Mouse (Mus musculus): Measurements from ENCODE around the gene Ints3. TPM values are rescaled to one million over a fixed set of nuclear protein-coding genes. Genes with fewer than 3 reads are reported as not detected.

The Ints3 gene
- polyA plus RNA-seq, 1 experiment from 2014 or later = 34.4 TPM

DNA sequence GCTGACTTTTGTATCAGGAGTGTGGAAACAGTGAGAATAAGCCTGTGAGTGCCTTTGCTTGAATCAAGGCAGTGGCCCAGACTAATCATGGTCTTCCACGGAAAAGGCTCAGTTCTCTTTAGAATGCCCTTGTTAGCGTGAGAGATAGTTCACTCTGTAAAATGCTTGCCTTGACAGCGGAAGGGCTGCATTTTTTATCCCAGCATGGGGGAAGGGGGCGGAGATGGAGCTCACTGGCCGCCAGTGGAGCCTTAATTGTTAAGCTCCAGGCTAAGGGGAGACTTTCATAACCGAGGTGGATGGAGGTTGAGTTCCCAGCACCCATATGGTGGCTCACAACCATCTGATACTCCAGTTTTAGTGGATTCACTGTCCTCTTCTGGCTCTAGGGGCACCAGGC, 15.2 kb upstream of the Ints3 start:
- WGBS = 34% methylated on average over 6 of the region's 6 CpGs
- H3K4me3 ChIP-seq (ENCODE audit: low read depth, low read length) = no peak overlapping the region
- ATAC-seq (ENCODE audit: low FRiP score) = no peak

DNA sequence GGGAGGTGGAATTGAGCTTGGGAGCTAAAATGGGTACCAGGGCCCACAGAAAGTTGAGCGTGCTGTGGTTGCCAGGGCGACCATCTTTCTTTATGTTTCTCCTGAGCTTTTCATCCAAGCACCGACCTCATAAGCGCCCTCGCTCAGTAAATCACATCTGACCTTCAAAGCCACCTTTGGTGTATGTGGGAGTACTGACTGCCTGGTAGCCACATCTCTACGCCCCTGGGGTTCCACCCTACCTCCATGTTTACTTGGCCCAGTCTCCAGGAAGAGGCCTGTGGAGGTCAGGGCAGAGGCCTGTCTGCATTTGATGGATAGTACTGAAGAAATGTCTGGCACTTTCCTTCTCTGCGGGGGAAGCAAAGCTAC, 13.7 kb upstream of the Ints3 start:
- 47% methylated on average over 7 of the region's 7 CpGs for WGBS
- H3K27me3 ChIP-seq (ENCODE audit: control insufficient read depth, insufficient read depth, low read length) = no peaks in the 10 kb centered on the region
- H3K4me1 ChIP-seq (ENCODE audit: control insufficient read depth, insufficient read depth, low read length) = peaks cover 13% of the 10 kb centered on the region
- H3K9me3 ChIP-seq (ENCODE audit: control insufficient read depth, low read length) = no peaks in the 10 kb centered on the region
- peak overlapping the region; percentile 37 for H3K27ac ChIP-seq (ENCODE audit: low read depth, low read length)
- H3K36me3 ChIP-seq (ENCODE audit: control insufficient read depth, insufficient read depth, low read length) = no peaks in the 10 kb centered on the region
- peak overlapping the region; percentile 46 for H3K4me2 ChIP-seq
- peak overlapping the region; percentile 24; the same call in 1 of the 2 replicates for H3K4me3 ChIP-seq (ENCODE audit: low read depth, low read length)
- DNase-seq (ENCODE audit: low spot score, missing footprints) = no peak
- H3K9ac ChIP-seq (ENCODE audit: low read length) = peak overlapping the region; percentile 31
- ATAC-seq (ENCODE audit: low FRiP score) = peak; percentile 14; the same call in 1 of the 2 replicates

More for the DNA sequence above, 15.2 kb upstream of the Ints3 start:
- no peaks in the 10 kb centered on the region for H3K27me3 ChIP-seq (ENCODE audit: control insufficient read depth, insufficient read depth, low read length)
- no peaks in the 10 kb centered on the region for H3K36me3 ChIP-seq (ENCODE audit: control insufficient read depth, insufficient read depth, low read length)
- H3K4me1 ChIP-seq (ENCODE audit: control insufficient read depth, insufficient read depth, low read length) = peaks cover 13% of the 10 kb centered on the region
- no peak overlapping the region for H3K9ac ChIP-seq (ENCODE audit: low read length)
- H3K4me2 ChIP-seq = no peak overlapping the region
- H3K27ac ChIP-seq (ENCODE audit: low read depth, low read length) = no peak overlapping the region
- H3K9me3 ChIP-seq (ENCODE audit: control insufficient read depth, low read length) = no peaks in the 10 kb centered on the region
- DNase-seq (ENCODE audit: low spot score, missing footprints) = no peak

DNA sequence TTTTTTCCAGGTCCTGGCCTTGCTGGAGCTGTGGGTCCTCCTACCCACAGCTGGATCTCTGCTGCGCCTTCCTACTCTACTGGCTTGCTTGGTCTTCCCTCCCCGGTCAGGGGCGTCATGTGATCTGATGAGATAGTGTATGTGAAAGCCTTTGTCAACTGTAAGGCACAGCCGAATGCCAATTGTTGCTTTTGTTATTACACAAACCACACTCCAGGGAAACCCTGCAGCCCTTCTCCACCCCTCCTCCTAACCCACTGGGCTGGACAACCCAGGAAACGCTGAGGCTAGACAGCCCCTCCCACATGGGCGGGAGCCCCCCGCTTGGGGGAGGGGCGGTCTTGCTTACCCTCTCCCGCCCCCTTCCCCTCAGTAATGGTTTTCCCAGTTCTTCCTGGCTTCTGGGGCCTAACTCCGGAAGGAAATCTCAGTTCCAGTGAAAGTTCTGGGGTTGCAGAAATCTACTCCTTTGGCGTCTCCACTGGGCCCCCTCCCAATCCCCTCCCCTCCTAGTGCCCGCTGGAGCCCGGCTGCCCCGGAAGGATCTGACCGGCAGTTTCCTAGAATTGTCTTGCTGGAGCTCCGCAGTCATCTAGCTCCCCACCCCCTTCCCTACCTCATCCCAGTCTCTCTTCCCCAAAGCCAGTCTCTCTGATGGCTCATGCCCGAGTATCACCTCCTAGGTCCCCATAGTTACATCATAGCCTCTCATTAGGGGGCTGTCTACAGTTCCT, 13.1 kb upstream of the Ints3 start:
- DNase-seq (ENCODE audit: low spot score, missing footprints) (peak; percentile 98), ATAC-seq (ENCODE audit: low FRiP score) (peak; percentile 96)
- H3K27ac ChIP-seq (ENCODE audit: low read depth, low read length) = peak overlapping the region; percentile 37
- H3K36me3 ChIP-seq (ENCODE audit: control insufficient read depth, insufficient read depth, low read length) = no peaks in the 10 kb centered on the region
- H3K27me3 ChIP-seq (ENCODE audit: control insufficient read depth, insufficient read depth, low read length) = no peaks in the 10 kb centered on the region
- H3K9ac ChIP-seq (ENCODE audit: low read length) = peak overlapping the region; percentile 31
- H3K4me3 ChIP-seq (ENCODE audit: low read depth, low read length) = peak overlapping the region; percentile 24
- under 1% methylated on average over 17 of the region's 17 CpGs for WGBS
- H3K9me3 ChIP-seq (ENCODE audit: control insufficient read depth, low read length) = no peaks in the 10 kb centered on the region
- peak overlapping the region; percentile 46 for H3K4me2 ChIP-seq
- peaks cover 13% of the 10 kb centered on the region for H3K4me1 ChIP-seq (ENCODE audit: control insufficient read depth, insufficient read depth, low read length)

DNA sequence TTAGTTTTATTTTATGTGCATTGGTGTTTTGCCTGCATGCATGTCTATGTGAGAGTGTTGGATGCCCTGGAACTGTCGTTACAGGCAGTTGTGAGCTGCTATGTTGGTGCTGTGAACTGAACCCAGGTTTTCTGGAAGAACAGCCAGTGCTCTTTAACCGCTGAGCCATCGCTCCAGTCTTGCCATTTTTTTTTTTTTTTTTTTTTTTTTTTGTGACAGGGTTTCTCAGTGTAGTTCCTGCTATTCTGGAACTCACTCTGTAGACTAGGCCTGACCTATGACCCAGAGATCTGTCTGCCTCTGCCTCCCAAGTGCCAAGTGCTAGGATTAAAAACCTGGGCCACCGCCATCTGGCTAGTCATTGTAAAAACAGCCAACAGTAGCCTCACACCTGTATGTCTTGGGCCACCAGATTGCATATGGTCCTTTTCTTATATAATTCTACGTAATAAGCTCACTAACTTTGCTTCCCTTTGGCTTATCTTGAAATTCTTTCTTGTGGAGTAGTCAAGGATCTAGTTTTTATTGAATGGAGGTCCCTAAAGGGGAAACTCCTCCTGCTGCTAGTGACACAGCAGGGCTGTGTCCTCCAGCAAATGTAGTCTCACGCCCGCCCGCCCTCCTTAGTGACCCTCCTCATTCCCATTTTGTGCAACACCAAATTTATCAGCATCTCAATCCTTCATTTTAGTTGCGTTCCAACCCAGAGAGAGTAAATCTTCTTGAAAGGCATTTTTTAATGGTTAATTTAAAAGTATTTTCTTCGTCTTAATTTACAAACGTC, 12.2 kb upstream of the Ints3 start:
- Histone ChIP-seq H3K9me3 (ENCODE audit: control insufficient read depth, low read length) (no peaks in the 10 kb centered on the region), H3K27ac (ENCODE audit: low read depth, low read length) (no peak overlapping the region; the same call in 1 of the 2 replicates), H3K4me1 (ENCODE audit: control insufficient read depth, insufficient read depth, low read length) (peaks cover 13% of the 10 kb centered on the region), H3K27me3 (ENCODE audit: control insufficient read depth, insufficient read depth, low read length) (no peaks in the 10 kb centered on the region), H3K36me3 (ENCODE audit: control insufficient read depth, insufficient read depth, low read length) (no peaks in the 10 kb centered on the region), H3K4me3 (ENCODE audit: low read depth, low read length) (no peak overlapping the region), H3K4me2 (peak overlapping the region; percentile 46; the same call in 1 of the 2 replicates), H3K9ac (ENCODE audit: low read length) (0 out of 2 replicates have a peak overlapping the region, but pooled peaks have one; percentile 3)
- 68% methylated on average over 11 of the region's 11 CpGs for WGBS
- no peak for ATAC-seq (ENCODE audit: low FRiP score)
- DNase-seq (ENCODE audit: low spot score, missing footprints) = peak; percentile 89

DNA sequence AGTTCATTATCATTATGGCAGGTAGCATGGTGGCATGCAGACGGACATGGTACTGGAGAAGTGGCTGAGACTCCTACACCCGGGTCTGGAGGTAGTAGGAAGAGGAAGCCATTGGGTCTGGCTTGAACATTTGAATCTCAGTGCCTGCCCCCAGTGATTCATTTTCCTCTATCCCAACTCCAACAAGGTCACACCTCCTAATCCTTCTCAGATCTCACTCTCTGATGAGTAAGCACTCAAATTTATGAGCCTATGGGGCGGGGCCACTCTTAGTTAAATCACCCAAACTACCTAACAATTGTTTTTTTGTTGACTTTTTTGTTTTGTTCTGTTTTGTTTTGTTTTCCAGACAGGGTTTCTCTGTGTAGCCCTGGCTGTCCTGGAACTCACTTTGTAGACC, 10.6 kb upstream of the Ints3 start:
- Histone ChIP-seq H3K9me3 (ENCODE audit: control insufficient read depth, low read length) (no peaks in the 10 kb centered on the region), H3K36me3 (ENCODE audit: control insufficient read depth, insufficient read depth, low read length) (no peaks in the 10 kb centered on the region), H3K27ac (ENCODE audit: low read depth, low read length) (no peak overlapping the region), H3K4me1 (ENCODE audit: control insufficient read depth, insufficient read depth, low read length) (peaks cover 13% of the 10 kb centered on the region), H3K9ac (ENCODE audit: low read length) (no peak overlapping the region), H3K4me3 (ENCODE audit: low read depth, low read length) (no peak overlapping the region), H3K4me2 (no peak overlapping the region), H3K27me3 (ENCODE audit: control insufficient read depth, insufficient read depth, low read length) (no peaks in the 10 kb centered on the region)
- WGBS = 88% methylated on average over 3 of the region's 3 CpGs
- no peak for ATAC-seq (ENCODE audit: low FRiP score)
- no peak for DNase-seq (ENCODE audit: low spot score, missing footprints)

DNA sequence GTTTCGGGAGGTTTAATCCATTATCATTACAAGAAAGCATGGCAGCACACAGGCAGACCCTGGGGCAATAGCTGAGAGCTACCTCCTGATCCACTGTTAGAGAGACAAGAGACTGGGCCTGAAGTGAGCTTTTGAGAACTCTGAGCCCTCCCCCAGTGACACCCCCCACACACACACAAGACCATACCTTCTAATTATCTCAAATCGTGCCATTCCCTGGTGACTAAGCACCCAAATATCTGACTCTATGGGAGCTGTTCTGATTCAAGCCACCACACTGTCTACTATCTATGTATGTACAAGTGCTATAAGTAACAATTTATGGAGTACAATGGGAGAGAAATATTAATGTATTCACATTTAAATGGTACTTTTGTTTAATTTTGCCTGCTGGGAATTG, 7.3 kb upstream of the Ints3 start:
- no peaks in the 10 kb centered on the region for H3K27me3 ChIP-seq (ENCODE audit: control insufficient read depth, insufficient read depth, low read length)
- 0 out of 2 replicates have a peak, but pooled peaks cover 3% of the 10 kb centered on the region for H3K4me1 ChIP-seq (ENCODE audit: control insufficient read depth, insufficient read depth, low read length)
- H3K9ac ChIP-seq (ENCODE audit: low read length) = no peak overlapping the region
- 89% methylated on average over 2 of the region's 2 CpGs for WGBS
- H3K9me3 ChIP-seq (ENCODE audit: control insufficient read depth, low read length) = no peaks in the 10 kb centered on the region
- H3K27ac ChIP-seq (ENCODE audit: low read depth, low read length) = no peak overlapping the region
- H3K36me3 ChIP-seq (ENCODE audit: control insufficient read depth, insufficient read depth, low read length) = no peaks in the 10 kb centered on the region
- H3K4me2 ChIP-seq = no peak overlapping the region
- DNase-seq (ENCODE audit: low spot score, missing footprints) (no peak), ATAC-seq (ENCODE audit: low FRiP score) (no peak)
- H3K4me3 ChIP-seq (ENCODE audit: low read depth, low read length) = no peak overlapping the region

DNA sequence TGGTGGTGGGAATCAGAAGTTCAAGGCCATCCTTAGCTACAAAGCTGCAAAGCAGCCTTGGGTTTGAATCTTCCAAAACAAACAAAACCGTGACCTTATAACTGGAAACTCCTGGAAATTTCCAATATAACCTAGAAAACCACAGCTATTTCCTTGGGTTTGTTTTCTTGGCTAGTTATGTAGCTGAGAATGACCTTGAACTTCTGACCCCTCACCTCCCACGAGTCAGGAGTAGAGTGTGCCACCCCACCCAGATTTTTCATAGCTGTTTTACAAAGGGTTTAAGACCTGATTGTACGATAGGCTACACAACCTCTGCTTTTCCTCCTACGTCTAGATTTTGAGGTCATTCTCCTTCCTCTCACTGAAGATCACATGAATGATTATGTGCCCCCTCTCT, 3.7 kb upstream of the Ints3 start:
- Histone ChIP-seq H3K27ac (ENCODE audit: low read depth, low read length) (no peak overlapping the region), H3K4me3 (ENCODE audit: low read depth, low read length) (no peak overlapping the region), H3K9me3 (ENCODE audit: control insufficient read depth, low read length) (no peaks in the 10 kb centered on the region), H3K27me3 (ENCODE audit: control insufficient read depth, insufficient read depth, low read length) (no peaks in the 10 kb centered on the region), H3K36me3 (ENCODE audit: control insufficient read depth, insufficient read depth, low read length) (no peaks in the 10 kb centered on the region), H3K4me1 (ENCODE audit: control insufficient read depth, insufficient read depth, low read length) (peaks cover 6% of the 10 kb centered on the region), H3K4me2 (no peak overlapping the region), H3K9ac (ENCODE audit: low read length) (no peak overlapping the region)
- no peak for ATAC-seq (ENCODE audit: low FRiP score)
- 78% methylated on average over 4 of the region's 4 CpGs for WGBS
- no peak for DNase-seq (ENCODE audit: low spot score, missing footprints)

DNA sequence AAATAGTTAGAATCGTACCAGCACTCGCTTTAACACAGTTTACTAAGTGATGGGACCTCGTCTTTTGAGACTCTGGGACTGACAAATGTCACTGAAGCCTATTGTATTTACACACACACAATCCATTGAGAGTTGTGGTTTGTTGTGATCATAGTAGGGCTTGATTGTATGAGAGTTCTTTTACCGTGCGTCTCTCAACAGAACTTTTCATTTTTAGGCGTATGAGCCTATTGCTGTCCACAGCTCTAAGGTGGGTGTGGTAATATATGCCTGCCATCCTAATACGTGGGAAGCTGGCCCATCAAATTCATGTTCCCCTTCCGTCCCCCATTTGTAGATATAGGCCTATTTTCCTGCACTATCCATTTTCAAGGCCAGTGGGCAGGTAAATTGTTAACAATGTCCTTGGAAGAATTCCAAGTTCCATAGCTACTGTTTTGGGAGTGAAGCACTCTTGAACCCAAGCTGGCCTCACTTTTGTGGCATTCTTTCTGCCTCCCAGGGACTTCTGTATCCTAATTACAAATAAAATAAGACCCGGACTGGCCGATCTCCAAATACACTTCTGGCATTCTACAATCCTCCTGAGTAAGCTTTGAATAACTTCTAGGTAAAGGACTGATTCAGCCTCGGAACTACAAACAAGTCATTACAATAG, 780 bp upstream of the Ints3 start:
- H3K27me3 ChIP-seq (ENCODE audit: control insufficient read depth, insufficient read depth, low read length) = no peaks in the 10 kb centered on the region
- no peak overlapping the region for H3K27ac ChIP-seq (ENCODE audit: low read depth, low read length)
- WGBS = 60% methylated on average over 11 of the region's 11 CpGs
- H3K9ac ChIP-seq (ENCODE audit: low read length) = peak overlapping the region; percentile 67
- H3K9me3 ChIP-seq (ENCODE audit: control insufficient read depth, low read length) = no peaks in the 10 kb centered on the region
- peak overlapping the region; percentile 97 for H3K4me2 ChIP-seq
- H3K36me3 ChIP-seq (ENCODE audit: control insufficient read depth, insufficient read depth, low read length) = no peaks in the 10 kb centered on the region
- ATAC-seq (ENCODE audit: low FRiP score) = no peak
- peak overlapping the region; percentile 79 for H3K4me3 ChIP-seq (ENCODE audit: low read depth, low read length)
- DNase-seq (ENCODE audit: low spot score, missing footprints) = no peak
- peaks cover 15% of the 10 kb centered on the region for H3K4me1 ChIP-seq (ENCODE audit: control insufficient read depth, insufficient read depth, low read length)

Data from midbrain, embryonic 11.5 days (tissue).